Comparison of ENCODE assay signal across 20 mouse cellular contexts in the genomic region with DNA sequence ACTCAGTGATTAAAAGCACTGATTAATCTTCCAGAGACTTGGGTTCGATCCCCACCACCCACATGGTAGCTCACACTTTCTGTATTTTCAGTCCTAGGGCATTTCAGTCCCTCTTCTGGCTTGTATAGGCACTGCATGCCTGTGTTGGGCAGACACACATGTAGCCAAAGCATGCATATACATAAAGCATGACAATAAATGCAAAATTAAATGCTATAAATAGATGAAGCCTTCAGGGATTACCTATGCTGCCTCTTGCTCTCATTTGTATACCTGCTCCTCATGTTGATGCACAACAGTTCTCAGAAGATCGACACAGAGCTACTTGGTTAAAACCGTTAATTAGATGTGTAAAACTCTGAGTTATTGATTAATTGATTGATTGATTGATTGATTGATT.
DNase-seq lines count a peak whose midpoint lies in the region; ATAC-seq and TF ChIP-seq lines count a peak whose summit lies in the region.
"Had no signal": no experiment of that assay in that cellular context is flagged by ENCODE, and none has a peak within 500 bp of the region (broad histone marks: within the 10 kb centered on the region; RNA-seq: fewer than 3 reads in every experiment).

No protein-coding gene starts in this region.

- no peaks in the 10 kb centered on the region for H3K27me3 ChIP-seq in hindbrain, postnatal 0 days (ENCODE audit: insufficient read depth, low read length)
- no peaks in the 10 kb centered on the region for H3K27me3 ChIP-seq in hindbrain, embryonic 14.5 days (ENCODE audit: control insufficient read depth, insufficient read depth, low read length)
- H3K27me3 ChIP-seq in E14TG2a.4 (ENCODE audit: insufficient read depth, low read length): no peaks in the 10 kb centered on the region
- H3K27me3 ChIP-seq in embryonic facial prominence, embryonic 10.5 days (replicated peaks; ENCODE audit: low read depth, poor library complexity, severe bottlenecking): no peaks in the 10 kb centered on the region
- H3K27me3 ChIP-seq: CH12.LX; forebrain, embryonic 13.5 days; heart, embryonic 15.5 days; hindbrain, embryonic 15.5 days had no signal

- H3K4me2 ChIP-seq in hindbrain, postnatal 0 days (ENCODE audit: low read depth, low read length): no peak overlapping the region
- H3K4me2 ChIP-seq in hindbrain, embryonic 14.5 days (replicated peaks): no peak overlapping the region
- H3K4me2 ChIP-seq: forebrain, embryonic 13.5 days; heart, embryonic 11.5 days; heart, embryonic 15.5 days; hindbrain, embryonic 15.5 days had no signal

- WGBS in hindbrain, postnatal 0 days: 93% methylated on average over 3 of the region's 3 CpGs
- 93% methylated on average over 3 of the region's 3 CpGs for whole genome bisulfite sequencing in hindbrain, embryonic 14.5 days
- 96% methylated on average over 3 of the region's 3 CpGs for WGBS in embryonic facial prominence, embryonic 10.5 days

- 0 out of 2 replicates have a peak, but pooled peaks cover 2% of the 10 kb centered on the region for H3K9me3 ChIP-seq in hindbrain, postnatal 0 days (ENCODE audit: low read length)
- H3K9me3 ChIP-seq in hindbrain, embryonic 14.5 days (ENCODE audit: control insufficient read depth, low read length): peaks cover 13% of the 10 kb centered on the region; the same call in 1 of the 2 replicates
- H3K9me3 ChIP-seq in E14TG2a.4 (ENCODE audit: low read length): peaks cover 10% of the 10 kb centered on the region
- peaks cover 13% of the 10 kb centered on the region for H3K9me3 ChIP-seq in embryonic facial prominence, embryonic 10.5 days
- H3K9me3 ChIP-seq: heart, embryonic 15.5 days; hindbrain, embryonic 15.5 days had no signal

- no peaks in the 10 kb centered on the region for H3K36me3 ChIP-seq in hindbrain, postnatal 0 days (ENCODE audit: insufficient read depth, low read length)
- H3K36me3 ChIP-seq in hindbrain, embryonic 14.5 days (replicated peaks; ENCODE audit: control insufficient read depth, insufficient read depth): no peaks in the 10 kb centered on the region
- H3K36me3 ChIP-seq in E14TG2a.4 (ENCODE audit: insufficient read depth, low read length): no peaks in the 10 kb centered on the region
- H3K36me3 ChIP-seq in embryonic facial prominence, embryonic 10.5 days (replicated peaks): 0 out of 2 replicates have a peak, but pooled peaks cover 5% of the 10 kb centered on the region
- H3K36me3 ChIP-seq: heart, embryonic 15.5 days; hindbrain, embryonic 10.5 days; hindbrain, embryonic 15.5 days had no signal

- no peak overlapping the region for H3K9ac ChIP-seq in hindbrain, postnatal 0 days (replicated peaks; ENCODE audit: low read length)
- no peak overlapping the region for H3K9ac ChIP-seq in hindbrain, embryonic 14.5 days
- H3K9ac ChIP-seq: forebrain, embryonic 13.5 days; heart, embryonic 15.5 days; hindbrain, embryonic 15.5 days had no signal

- no peak for ATAC-seq in hindbrain, postnatal 0 days
- ATAC-seq in hindbrain, embryonic 14.5 days (ENCODE audit: low FRiP score): no peak
- ATAC-seq: forebrain, embryonic 13.5 days; inflammation-experienced regulatory T-cells, adult 6 months had no signal

- peak; percentile 23; the same call in 1 of the 2 replicates for TF ChIP-seq CTCF in hindbrain, postnatal 0 days (IDR thresholded peaks at IDR 0.05; ENCODE audit: low read depth)
- peak; percentile 37 for TF ChIP-seq CTCF in layer of hippocampus, adult 2 months (conservative IDR thresholded peaks at IDR 0.05)
- TF ChIP-seq CTCF in E14TG2a.4 (conservative IDR thresholded peaks at IDR 0.05; ENCODE audit: low read length): peak; percentile 7; the same call in 1 of the 2 replicates

- no peaks in the 10 kb centered on the region for H3K4me1 ChIP-seq in hindbrain, postnatal 0 days (ENCODE audit: insufficient read depth, low read length)
- no peaks in the 10 kb centered on the region for H3K4me1 ChIP-seq in hindbrain, embryonic 14.5 days (replicated peaks; ENCODE audit: control insufficient read depth, insufficient read depth, low read length)
- no peaks in the 10 kb centered on the region for H3K4me1 ChIP-seq in E14TG2a.4 (replicated peaks; ENCODE audit: low read depth, low read length)
- H3K4me1 ChIP-seq in embryonic facial prominence, embryonic 10.5 days: peaks cover 7% of the 10 kb centered on the region
- H3K4me1 ChIP-seq: heart, embryonic 15.5 days; hindbrain, embryonic 10.5 days; hindbrain, embryonic 15.5 days had no signal

- intact Hi-C loops in left cerebral cortex, postnatal 10 days (cut with DNase I): no loop called here

- no peak for DNase-seq in hindbrain, postnatal 0 days (ENCODE audit: low spot score)
- DNase-seq in hindbrain, embryonic 14.5 days (ENCODE audit: low spot score): no peak
- no peak for DNase-seq in layer of hippocampus, adult 2 months (ENCODE audit: low spot score in 2 of 2)
- DNase-seq in layer of hippocampus, adult 9-10 months (ENCODE audit: low spot score): no peak
- DNase-seq in embryonic facial prominence, embryonic 10.5 days (ENCODE audit: low spot score): peak; percentile 7
- DNase-seq in left cerebral cortex, postnatal 10 days (ENCODE audit: extremely low spot score in 1 of 2, low spot score in 2 of 2): no peak
- DNase-seq: adrenal gland, postnatal 10 days; cerebellum, adult 11 months; cerebellum, adult 9-10 months; cerebellum, postnatal 25 days; gastrocnemius, postnatal 10 days; heart, adult 2 months had no signal

- H3K27ac ChIP-seq in hindbrain, postnatal 0 days: no peak overlapping the region
- no peak overlapping the region for H3K27ac ChIP-seq in hindbrain, embryonic 14.5 days
- H3K27ac ChIP-seq in layer of hippocampus, adult 2 months: no peak overlapping the region
- H3K27ac ChIP-seq in embryonic facial prominence, embryonic 10.5 days (replicated peaks): no peak overlapping the region
- H3K27ac ChIP-seq: forebrain, embryonic 13.5 days; heart, adult 2 months; heart, embryonic 15.5 days; hindbrain, embryonic 10.5 days; hindbrain, embryonic 15.5 days had no signal

- no peak overlapping the region for H3K4me3 ChIP-seq in hindbrain, postnatal 0 days (ENCODE audit: low read length)
- no peak overlapping the region for H3K4me3 ChIP-seq in hindbrain, embryonic 14.5 days (replicated peaks; ENCODE audit: low read length)
- H3K4me3 ChIP-seq in layer of hippocampus, adult 2 months: no peak overlapping the region
- no peak overlapping the region for H3K4me3 ChIP-seq in E14TG2a.4 (replicated peaks; ENCODE audit: low read length)
- H3K4me3 ChIP-seq in embryonic facial prominence, embryonic 10.5 days: no peak overlapping the region
- H3K4me3 ChIP-seq: forebrain, embryonic 13.5 days; heart, adult 2 months; heart, embryonic 15.5 days; hindbrain, embryonic 10.5 days; hindbrain, embryonic 15.5 days had no signal
